Mouse (Mus musculus): ENCODE data around the gene Gm20683.

Gene Gm20683

DNA sequence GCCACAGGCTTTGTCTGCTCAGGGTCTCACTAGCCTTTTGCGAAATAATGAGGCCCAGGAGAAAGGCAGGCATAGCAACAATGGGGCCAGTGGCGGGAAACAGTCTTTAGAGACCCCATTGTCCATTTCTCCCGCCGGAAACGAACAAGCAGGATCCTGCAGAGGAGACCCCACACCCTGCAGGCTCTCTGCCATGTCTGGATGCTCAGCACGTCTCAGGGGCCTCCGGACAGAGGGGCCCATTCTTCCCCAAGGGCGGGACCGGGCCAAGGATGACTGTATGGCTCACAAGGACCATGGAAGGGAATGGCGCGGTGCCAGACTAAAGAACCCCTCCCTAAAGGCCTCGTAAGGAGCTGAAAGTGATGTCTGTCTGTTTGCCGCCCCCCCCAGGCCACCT lies 47.4 kb downstream of the Gm20683 start:
- DNase-seq: peak in 1 of 2 experiments; percentile 51

DNA sequence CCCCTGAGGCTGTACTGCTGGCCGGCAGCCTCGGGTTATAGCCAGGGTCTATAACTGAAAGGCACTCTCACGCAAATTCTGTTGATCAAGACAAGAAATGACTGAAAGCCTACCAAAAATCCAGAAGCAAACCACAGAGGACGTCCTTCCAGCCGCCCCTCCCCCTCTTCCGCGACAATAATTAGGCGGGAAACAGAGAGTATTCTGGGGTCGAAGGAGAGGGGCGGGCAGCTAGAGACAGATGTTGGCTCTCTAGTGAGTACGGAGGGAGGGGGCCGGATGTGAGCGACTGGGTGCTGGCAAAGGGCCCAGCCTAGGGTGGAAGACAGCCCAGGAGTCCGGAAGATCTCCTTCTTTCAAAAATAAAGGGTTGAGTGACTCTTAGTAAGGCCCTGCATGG lies 48.9 kb downstream of the Gm20683 start, which contains the start of gene Fam173a:
Gene Fam173a (minus strand): TSS at position 287 of the 400 bp plus-strand sequence.
- peak; percentile 75 to 77 for DNase-seq

DNA sequence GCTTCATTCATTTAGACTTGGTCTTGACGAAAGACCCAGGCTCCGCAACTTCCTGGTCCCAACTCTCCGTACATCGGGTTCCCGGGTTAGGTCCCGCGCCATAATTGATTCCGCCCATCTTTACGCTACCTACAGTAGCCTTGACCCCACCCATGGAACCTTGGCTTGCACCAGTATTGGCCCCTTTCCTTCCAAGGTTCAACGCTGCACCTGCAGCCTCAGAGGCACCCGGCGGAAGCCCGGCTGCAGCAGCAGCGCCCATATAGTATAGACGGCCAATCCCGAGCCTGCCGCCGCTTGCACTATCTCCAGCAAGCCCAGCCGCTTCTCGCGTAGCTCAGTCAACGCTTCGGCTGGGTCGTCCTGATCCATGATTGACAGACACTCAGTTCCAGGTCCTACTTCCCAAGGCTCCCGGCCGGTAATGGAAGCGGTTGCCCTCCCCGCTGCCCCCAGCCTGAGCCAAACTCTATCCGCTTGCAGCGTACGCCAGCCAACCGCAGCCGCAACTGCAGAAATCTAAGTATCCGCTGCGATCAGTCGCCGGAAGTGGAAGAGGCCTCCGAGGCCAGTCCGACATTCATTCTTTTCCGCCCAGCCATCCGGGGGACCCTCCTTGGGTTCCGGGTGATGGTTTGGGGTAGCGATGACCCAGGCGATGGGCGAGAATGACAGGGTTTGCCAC lies 49.6 kb downstream of the Gm20683 start:
- DNase-seq: peak; percentile 92 to 94

DNA sequence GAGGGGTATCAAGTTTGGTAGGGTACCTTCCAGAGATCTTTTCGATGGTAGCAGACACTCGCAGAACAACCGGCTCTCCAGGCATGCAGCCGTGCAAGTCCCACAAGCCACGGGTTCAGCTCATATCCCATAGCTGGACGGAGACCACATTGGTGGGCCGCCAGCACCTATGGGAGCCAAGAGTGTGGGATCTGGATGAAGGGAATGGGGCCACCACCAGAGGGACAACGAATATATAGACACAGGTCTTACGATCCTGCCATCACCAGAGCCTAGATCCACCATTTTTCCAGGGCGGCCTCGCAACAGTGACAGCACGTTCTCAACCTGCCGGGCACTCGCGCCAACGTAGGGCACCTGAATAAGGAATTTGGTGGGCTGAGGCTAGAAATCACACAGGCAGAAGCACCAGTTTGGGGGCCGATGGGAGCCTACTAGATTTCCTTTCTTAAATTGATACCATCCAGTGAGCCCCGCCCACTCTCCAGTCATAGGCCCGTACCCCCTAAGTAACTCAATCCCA lies 50.2 kb downstream of the Gm20683 start:
- DNase-seq: peak in 1 of 2 experiments; percentile 44

DNA sequence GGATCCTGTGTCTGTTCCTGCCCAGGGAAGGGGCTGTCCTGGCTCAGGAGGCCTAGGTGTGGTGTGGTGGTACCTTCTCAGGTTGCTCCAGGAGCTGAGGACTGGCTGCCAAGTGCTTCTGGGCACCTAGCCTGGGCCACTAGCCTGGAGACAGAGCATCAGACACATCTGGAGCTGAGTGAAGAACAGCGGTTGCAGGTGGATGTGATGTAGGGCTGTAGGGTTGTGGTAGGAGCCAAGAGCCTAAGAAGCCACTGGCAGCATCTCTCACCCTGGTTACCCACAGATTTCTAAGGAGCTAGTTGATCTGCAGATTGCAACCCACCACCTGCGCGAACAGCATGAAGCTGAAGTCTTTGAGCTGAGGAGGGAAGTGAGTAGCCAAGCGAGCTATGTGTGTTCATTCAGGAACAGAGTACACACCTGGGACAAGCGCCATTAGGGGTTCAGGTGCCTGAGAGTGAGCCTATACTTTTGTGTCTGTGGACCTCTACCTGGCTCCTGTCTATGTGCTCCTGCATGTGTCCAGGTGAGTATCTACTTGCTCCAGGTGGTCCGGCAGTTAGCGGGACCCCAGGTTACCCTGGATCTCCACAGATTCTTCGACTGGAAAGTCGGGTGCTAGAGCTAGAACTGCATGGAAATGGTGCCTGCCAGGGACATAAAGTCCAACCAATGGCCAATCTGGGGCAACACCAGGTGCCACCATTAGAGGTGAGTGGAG lies 54.6 kb downstream of the Gm20683 start:
- no peak for DNase-seq

DNA sequence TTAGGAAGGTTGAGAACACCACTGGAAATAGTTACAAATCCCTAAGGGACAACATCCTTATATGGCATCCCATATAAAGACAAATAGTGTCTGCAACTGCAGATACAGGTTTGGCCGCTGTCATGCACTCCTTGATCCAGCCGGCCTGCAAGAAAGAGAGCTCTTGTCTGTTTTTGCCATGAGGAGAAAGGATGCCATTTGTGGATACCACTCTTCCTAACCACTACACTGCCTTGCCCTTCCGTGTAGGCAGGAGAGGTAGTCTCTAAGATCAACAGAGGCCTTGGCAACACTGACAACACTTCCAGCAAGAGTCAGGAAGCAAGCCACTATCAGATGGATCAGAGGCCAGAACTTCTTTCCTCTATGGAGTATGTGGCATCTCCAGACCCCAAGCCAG lies 55.3 kb downstream of the Gm20683 start, which contains the start of gene Ccdc78:
Gene Ccdc78 (plus strand): TSS at position 301 of the 400 bp plus-strand sequence.
- DNase-seq: no peak

DNA sequence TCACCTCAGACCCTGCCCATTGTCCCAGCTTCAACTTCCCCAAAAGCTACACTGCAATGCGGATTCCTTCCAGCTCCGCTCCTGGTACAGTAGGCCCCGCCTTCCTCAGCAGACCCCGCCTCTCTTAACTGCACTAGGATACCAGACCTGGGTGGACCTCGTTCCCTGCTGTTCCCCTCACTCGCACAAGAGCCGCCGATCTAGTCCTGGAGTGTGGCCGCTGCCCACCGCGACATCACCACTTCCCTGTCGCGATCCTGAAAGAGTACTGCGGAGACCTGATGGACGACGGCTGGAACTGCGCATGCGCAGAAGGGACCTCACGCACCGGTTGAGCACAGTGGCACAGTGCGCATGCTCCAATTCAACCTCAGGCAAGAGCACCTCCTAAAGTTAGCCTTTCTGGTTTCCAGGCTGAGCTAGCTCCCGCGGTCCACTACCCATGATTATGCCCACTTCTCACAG lies 56.2 kb downstream of the Gm20683 start, which contains the start of gene Haghl:
Gene Haghl (minus strand): TSS at position 393 of the 465 bp plus-strand sequence.
- DNase-seq: peak; percentile 98
